Mouse (Mus musculus): Measurements from ENCODE around the gene Nosip. TPM values are rescaled to one million over a fixed set of nuclear protein-coding genes. Genes with fewer than 3 reads are reported as not detected.

Gene Nosip
- total RNA-seq, 2 experiments from 2014 or later: 47.3 to 48.3 TPM

Small RNAs within 50 kb of the gene (microRNA-seq; reads per million reads assigned to microRNA genes)
- 85.5 reads per million, percentile 48 among the genes with 10 or more reads in this experiment for gene Mir150
- gene Mir5121: 11.4 reads per million, percentile 29 among the genes with 10 or more reads in this experiment
- gene Mir7054: not detected

Other genes with a start within 250 kb of the Nosip start
- 10 to 100 TPM; 49.4 to 53.1 TPM for gene Nup62, start 246.3 kb upstream of the Nosip start, total RNA-seq (2021)
- 1 to 10 TPM; 1.6 to 1.8 TPM for gene Il4i1, start 246.0 kb upstream of the Nosip start, total RNA-seq (2021)
- gene Atf5, start 245.8 kb upstream of the Nosip start, total RNA-seq (2021): 10 to 100 TPM; 55.6 to 62.2 TPM
- 100 to 1,000 TPM in 1 of 2 experiments, 10 to 100 TPM in 1; 92.4 to 103 TPM for gene Akt1s1, start 213.4 kb upstream of the Nosip start, total RNA-seq (2021)
- gene Tbc1d17, start 213.3 kb upstream of the Nosip start, total RNA-seq (2021): 10 to 100 TPM; 56.5 to 63.4 TPM
- gene Pnkp, start 205.3 kb upstream of the Nosip start, total RNA-seq (2021): 10 to 100 TPM; 18.6 to 20.5 TPM
- gene Ptov1, start 192.6 kb upstream of the Nosip start, total RNA-seq (2021): 100 to 1,000 TPM; 332 to 346 TPM
- gene Med25, start 169.7 kb upstream of the Nosip start, total RNA-seq (2021): 10 to 100 TPM; 63.8 to 67.6 TPM
- 10 to 100 TPM; 16.1 to 18.4 TPM for gene Fuz, start 166.3 kb upstream of the Nosip start, total RNA-seq (2021)
- gene Ap2a1, start 132.9 kb upstream of the Nosip start, total RNA-seq (2021): 10 to 100 TPM; 84.8 to 88.9 TPM
- not detected for gene Tsks, start 119.2 kb upstream of the Nosip start, total RNA-seq (2021)
- 10 to 100 TPM; 10.3 to 10.8 TPM for gene Cpt1c, start 87.6 kb upstream of the Nosip start, total RNA-seq (2021)
- gene Prmt1, start 75.9 kb upstream of the Nosip start, total RNA-seq (2021): 100 to 1,000 TPM; 318 to 331 TPM
- gene Irf3, start 64.8 kb upstream of the Nosip start, total RNA-seq (2021): 10 to 100 TPM; 46.0 to 50.4 TPM
- 10 to 100 TPM; 21.5 to 22.0 TPM for gene Bcl2l12, start 63.7 kb upstream of the Nosip start, total RNA-seq (2021)
- gene Scaf1, start 46.1 kb upstream of the Nosip start, total RNA-seq (2021): 10 to 100 TPM; 74.1 to 76.0 TPM
- gene Rras, start 44.5 kb upstream of the Nosip start, total RNA-seq (2021): 100 to 1,000 TPM; 119 to 123 TPM
- gene Prr12, start 9.5 kb upstream of the Nosip start, total RNA-seq (2021): 10 to 100 TPM; 63.9 to 65.2 TPM
- gene Prrg2, start 248 bp downstream of the Nosip start, total RNA-seq (2021): 10 to 100 TPM; 11.7 to 12.3 TPM
- 100 to 1,000 TPM; 172 to 192 TPM for gene Rcn3, start 29.8 kb downstream of the Nosip start, total RNA-seq (2021)
- 10 to 100 TPM; 84.6 to 87.3 TPM for gene Fcgrt, start 41.4 kb downstream of the Nosip start, total RNA-seq (2021)
- 1,000 to 10,000 TPM in 1 of 2 experiments, 100 to 1,000 TPM in 1; 985 to 1,047 TPM for gene Rps11, start 62.0 kb downstream of the Nosip start, total RNA-seq (2021)
- gene Rpl13a, start 66.3 kb downstream of the Nosip start, total RNA-seq (2021): 1,000 to 10,000 TPM; 1,483 to 1,628 TPM
- gene Gm45713, start 73.8 kb downstream of the Nosip start, total RNA-seq (2021): under 1 TPM in 1 of 2 experiments, not detected in 1; 0.34 TPM
- 1 to 10 TPM; 2.4 to 5.1 TPM for gene Flt3l, start 74.0 kb downstream of the Nosip start, total RNA-seq (2021)
- 10 to 100 TPM; 52.1 to 59.3 TPM for gene Pih1d1, start 91.9 kb downstream of the Nosip start, total RNA-seq (2021)
- gene Aldh16a1, start 92.2 kb downstream of the Nosip start, total RNA-seq (2021): 10 to 100 TPM; 34.8 to 51.6 TPM
- 1 to 10 TPM; 2.6 to 3.0 TPM for gene Slc17a7, start 101.5 kb downstream of the Nosip start, total RNA-seq (2021)
- gene Gfy, start 117.1 kb downstream of the Nosip start, total RNA-seq (2021): under 1 TPM; 0.34 to 0.42 TPM
- not detected for gene Pth2, start 118.6 kb downstream of the Nosip start, total RNA-seq (2021)
- gene Ccdc155, start 142.5 kb downstream of the Nosip start, total RNA-seq (2021): 1 to 10 TPM; 3.2 to 4.9 TPM
- gene Dkkl1, start 149.7 kb downstream of the Nosip start, total RNA-seq (2021): not detected
- gene Tead2, start 153.3 kb downstream of the Nosip start, total RNA-seq (2021): 10 to 100 TPM; 40.0 to 51.4 TPM
- gene Cd37, start 176.7 kb downstream of the Nosip start, total RNA-seq (2021): 1 to 10 TPM; 3.7 to 4.8 TPM
- not detected for gene Slc6a16, start 178.7 kb downstream of the Nosip start, total RNA-seq (2021)
- gene Slc6a21, start 215.1 kb downstream of the Nosip start, total RNA-seq (2021): not detected